Mouse (Mus musculus) large intestine, adult 2 months (tissue): Measurements from ENCODE around the gene Ces4a. TPM values are rescaled to one million over a fixed set of nuclear protein-coding genes. Genes with fewer than 3 reads are reported as not detected.
"Not testable (repeated sequence)": the region's sequence is repeated elsewhere in the genome, so short reads cannot be mapped to it uniquely, and the experiment has no call there.

ENCODE experiments used
- DNase-seq: peaks from one replicate; pipeline ENCODE4 v3.0.0-alpha.2; 2012; ENCODE audit warnings: low read depth, low spot score
- WGBS: fragments of 180-500 bp; shearing (Covaris S2); methylation state at CpG from one replicate; pipeline ENCODE4 v1.1.7; 2018; 5-methylcytosine and 5-hydroxymethylcytosine counted together
- polyA plus RNA-seq: library from polyadenylated mRNA; depleted of rRNA; stranded (reverse); fragments of >200 nt; gene quantifications from 2 replicates; pipeline ENCODE4 v1.2.3, GENCODE M21; 2012; rRNA removed

Gene Ces4a
- polyA plus RNA-seq, 1 experiment: not detected

DNA sequence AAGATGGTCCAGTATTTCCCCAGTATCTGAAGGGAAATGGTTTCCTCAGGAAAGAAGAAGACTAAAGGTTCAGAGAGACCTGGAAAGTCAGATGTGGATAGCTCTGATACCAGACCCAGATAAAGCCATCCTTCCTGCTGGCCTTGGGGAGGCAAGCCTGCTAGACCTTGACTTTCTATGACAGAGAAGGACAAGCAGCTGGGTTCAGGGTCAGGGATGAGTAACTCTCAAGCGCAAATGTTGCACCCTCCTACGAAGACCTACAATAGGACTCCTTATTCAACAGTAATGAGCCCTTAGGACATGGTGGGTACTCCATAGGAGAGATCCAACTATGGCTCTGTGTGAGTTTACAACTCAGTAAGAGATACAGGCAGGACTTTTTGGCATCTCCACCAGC, 33.6 kb downstream of the Ces4a start:
- 76% methylated on average over 2 of the region's 2 CpGs for WGBS
- DNase-seq: no peak

DNA sequence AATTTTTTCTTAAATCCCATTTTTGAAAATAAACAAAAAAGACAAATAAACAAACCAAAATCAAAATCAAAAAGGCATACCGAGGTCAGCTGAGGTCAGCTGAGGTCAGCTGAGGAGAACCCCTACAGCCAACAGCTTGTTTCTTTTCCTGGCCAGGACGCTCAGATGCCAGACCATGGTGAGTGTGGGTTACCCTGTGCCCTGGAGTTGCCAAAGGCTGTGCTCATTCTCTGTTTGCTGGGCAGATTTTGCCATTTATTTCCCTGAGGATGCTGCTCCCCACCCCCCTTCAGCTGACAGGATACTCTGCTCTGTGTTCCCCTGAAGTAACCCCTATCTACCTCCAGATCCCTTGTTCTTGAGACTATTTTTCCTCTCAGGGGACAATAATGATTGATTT, 35.5 kb downstream of the Ces4a start:
- WGBS: 89% methylated on average over 2 of the region's 2 CpGs
- DNase-seq: no peak

DNA sequence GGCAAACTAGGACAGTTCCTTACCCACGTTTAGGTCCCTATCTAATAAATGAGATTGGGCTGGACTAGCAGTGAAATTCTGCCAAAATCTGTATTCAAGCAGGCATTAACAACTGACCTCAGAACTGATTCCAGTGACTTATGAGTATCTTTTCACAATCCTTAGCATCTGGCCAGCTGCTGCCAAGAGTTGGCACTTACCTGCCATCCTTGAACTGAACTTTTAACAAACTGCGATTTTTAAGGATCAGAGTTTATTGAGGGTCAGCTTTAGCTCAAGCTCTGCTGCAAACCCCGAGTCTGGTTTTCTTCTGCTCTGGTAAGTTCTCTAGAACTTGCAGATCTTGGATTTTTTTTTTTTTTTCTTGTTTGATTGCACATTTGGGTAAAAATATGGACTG, 38.0 kb downstream of the Ces4a start:
- 42% methylated on average over 3 of the region's 3 CpGs for WGBS
- DNase-seq: no peak

DNA sequence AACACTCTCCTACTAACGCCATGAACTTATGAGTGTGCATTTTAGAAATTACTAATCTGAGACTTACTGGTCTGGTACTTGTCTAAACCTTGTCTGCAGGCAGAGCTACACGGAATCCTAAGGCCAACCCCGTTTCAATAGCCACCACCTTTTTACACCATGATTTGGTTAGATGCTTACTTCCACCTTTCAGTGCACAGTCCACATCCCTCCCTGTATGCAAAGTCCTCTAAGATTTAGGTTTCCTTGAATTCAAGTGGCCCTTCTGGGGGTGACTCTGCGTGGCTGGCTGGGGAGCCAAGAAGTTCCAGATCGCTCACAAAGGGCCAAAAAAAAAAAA, 38.4 kb downstream of the Ces4a start:
- DNase-seq: no peak
- under 1% methylated on average over 5 of the region's 5 CpGs for WGBS

DNA sequence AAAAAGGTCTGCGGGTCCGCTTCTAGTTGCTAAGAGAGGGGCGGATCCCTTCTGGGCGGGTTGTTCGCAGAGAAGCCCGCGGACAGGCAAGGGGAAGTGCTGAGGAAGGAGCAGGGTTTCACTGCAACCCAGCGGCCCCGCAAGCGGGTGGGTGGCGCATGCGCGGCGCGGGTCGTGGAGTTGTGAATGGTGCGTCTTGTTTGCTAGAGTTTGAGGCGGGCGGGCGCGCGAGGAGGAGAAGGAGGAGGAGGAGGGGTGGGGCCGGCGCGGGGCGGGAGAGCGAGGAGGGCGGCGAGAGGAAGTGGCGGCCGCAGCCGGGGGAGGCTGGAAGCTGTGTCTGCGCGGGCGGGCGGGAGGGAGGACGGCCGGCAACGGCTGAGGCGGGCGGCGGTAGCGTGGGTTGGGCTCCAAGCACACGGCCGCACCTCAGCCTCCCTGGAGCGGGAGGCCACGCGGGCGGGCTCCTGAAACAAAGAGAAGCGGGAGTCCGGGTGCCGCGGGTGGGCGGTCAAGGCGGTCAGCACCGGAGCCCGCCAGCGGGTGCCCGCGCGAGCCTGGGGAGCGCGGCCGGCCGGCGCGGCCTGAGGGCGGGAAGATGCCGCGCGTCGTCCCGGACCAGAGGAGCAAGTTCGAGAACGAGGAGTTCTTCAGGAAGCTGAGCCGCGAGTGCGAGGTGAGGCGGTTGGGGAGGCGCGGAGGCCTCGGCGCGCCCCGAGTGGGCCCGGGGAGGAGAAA, 38.9 kb downstream of the Ces4a start, which contains the start of gene Cbfb:
TSS of gene Cbfb (plus strand) at position 294 of the 735 bp plus-strand sequence.
- DNase-seq: no peak
- WGBS: 1% methylated on average over 67 of the region's 86 CpGs

DNA sequence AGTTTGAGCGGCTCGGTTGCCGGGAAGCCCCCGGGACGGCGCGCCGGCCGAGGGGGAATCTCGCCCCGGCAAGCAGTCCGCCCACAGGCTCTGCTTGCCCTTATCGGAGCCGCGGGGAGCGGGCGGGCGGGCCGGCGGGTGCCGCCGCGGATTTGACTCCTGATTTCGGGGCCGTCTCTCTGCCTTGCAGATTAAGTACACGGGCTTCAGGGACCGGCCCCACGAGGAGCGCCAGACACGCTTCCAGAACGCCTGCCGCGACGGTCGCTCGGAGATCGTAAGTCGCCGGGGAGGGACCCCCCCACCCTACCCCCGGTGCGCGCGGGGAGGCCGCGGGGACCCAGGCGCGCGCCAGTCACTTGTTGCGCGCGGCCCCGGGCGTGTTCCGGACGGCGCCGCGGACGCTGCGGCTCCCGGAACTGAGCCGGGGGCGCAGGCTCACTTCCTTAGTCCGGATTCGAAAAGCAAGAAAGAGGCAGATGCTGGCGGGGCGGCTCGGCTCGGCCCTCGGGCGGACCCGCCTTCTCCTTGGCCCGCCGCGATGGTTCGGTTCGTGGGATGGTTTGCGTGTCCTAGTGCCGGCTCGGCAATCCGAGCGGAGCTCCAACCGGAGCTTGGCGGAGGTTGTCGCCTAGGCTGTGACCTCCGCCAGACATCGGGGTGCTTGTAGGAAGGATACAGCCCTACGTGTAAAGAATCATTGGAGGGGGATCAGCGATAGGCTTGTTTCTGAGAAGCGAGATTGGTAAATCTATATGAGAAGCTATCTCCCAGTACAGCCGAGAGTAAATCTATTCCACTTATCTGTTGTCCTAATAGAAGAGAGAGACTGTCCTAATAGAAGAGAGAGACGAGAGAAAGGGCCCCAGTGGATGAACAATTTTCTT, 39.8 kb downstream of the Ces4a start:
- under 1% methylated on average over 91 of the region's 92 CpGs for WGBS
- no peak for DNase-seq

DNA sequence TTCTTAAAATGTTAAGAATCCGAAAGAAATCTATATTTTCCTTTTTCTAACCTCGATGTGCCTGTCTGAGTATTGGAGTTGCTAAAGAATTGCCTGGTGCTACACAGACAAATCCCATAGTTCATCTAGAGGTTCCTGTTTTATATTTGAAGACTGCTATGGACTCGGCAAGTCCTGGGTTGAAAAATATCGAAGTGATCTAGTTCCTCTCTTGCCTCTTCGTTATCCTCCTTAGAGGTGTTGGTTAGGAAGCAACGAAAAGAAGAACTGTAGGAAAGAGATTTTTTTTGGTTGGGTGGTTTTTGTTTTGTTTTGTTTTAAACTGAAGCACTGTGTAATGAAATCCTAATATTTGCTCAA, 40.4 kb downstream of the Ces4a start:
- WGBS: 9% methylated on average over 6 of the region's 6 CpGs
- no peak for DNase-seq

DNA sequence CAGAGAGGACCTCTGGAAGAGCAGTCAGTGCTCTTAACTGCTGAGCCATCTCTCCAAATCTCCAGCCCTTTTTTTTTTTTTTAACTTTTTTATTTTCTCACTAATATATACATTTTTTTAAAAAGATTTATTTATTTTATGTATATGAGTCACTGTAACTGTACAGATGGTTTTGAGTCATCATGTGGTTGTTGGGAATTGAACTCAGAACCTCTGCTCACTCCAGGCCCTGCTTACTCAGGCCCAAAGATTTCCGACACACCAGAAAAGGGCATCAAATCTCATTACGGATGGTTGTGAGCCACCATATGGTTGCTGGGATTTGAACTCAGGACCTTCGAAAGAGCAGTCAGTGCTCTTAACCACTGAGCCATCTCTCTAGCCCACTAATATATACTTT, 43.7 kb downstream of the Ces4a start:
- DNase-seq: not testable (repeated sequence)
- WGBS: 100% methylated on average over 3 of the region's 3 CpGs

DNA sequence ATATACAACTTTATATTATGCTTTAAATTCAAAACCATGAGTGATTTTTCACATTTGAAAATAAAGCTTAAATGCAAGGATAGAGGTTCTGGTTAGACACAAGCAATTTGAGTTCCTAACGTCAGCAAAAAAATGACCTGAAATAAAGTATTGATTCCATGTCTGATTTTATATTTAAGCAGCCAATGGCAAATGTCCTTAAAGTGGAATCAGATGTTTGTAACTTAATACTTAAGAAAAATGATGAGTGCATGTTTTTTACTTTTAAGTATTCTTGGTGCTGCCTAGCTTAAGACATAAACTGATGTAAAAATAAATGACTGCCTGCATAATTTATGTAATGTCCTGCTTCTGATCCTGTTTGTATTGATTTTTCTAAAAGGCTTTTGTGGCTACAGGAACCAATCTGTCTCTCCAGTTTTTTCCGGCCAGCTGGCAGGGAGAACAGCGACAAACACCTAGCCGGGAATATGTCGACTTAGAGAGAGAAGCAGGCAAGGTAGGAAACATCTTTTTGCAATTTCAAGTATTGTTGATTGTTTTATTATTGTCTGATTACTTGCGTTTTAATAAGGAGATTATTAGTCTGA, 46.7 kb downstream of the Ces4a start:
- no peak for DNase-seq
- WGBS: 87% methylated on average over 6 of the region's 6 CpGs

DNA sequence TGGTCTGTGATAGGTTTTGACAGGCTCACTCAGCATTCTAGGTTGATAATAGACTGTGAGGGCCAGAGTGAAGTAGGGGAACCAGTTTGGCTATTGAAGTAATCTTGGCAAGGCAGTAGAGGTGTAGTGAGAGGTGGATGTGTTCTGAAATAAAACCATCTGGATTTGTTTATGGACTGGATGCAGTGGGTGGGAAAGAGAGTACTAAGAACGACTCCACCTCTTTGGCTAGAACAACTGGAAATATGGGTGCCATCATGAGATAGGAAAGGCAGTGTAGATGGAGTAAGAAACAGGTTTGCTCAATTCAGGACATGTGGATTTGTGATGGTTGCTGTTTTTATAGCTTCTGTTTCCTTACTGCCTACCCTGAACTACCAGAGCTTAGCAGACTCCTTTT, 50.6 kb downstream of the Ces4a start:
- DNase-seq: no peak

DNA sequence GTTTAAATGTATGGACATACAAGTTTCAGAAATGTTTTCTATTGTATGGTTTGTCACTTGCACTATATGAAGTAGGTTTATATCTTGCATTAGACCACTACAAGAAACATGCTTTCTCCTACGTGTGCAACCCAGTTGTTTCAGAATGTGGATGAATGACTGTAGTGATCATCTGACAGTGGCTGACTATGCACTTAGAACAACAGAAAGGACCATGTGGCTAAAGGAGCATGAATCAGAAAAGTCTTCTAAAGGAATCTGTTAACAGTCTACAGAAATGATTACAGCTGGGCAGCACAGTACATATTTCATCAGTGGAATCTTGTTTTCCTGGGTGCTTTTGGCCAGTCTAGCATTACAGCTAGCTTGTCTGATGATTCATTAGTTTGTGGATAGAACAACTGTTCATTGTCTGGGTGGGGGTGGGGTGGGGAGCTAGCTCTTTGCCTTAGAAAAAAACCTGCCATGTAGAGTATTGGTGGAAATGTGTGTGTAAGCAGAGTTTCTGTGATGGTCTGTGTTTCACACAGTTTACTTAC, 54.9 kb downstream of the Ces4a start:
- DNase-seq: no peak
- WGBS: 62% methylated on average over 1 of the region's 1 CpGs

More for the DNA sequence above, 50.6 kb downstream of the Ces4a start:
- 38% methylated on average over 1 of the region's 1 CpGs for WGBS

DNA sequence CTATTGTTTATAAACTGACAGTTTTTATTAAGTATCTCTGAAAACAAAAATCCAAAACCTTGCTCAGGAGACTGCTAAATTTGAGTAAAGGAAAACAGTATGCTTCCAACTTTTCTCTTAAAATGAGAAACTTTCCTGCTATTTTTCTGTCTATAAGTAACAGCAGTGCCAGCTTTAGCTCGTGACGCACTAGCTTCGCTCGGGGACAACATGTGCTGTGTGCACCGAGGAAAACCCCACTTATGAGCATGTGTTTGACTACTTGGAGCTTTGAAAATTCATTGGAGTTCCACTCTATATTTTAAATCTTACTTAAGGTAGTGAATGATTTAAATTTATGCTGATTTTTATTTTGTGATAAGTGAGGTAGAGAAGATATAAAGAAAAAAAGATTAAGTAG, 60.6 kb downstream of the Ces4a start:
- WGBS: 97% methylated on average over 5 of the region's 5 CpGs
- no peak for DNase-seq

Other genes with a start within 250 kb of the Ces4a start
- gene Ces2e, start 205.5 kb upstream of the Ces4a start, polyA plus RNA-seq: 458 and 877 TPM in 2 replicates
- gene Ces2f, start 184.4 kb upstream of the Ces4a start, polyA plus RNA-seq: 0.12 and 0.21 TPM in 2 replicates
- 1.6 and 4.3 TPM in 2 replicates for gene Ces2g, start 170.1 kb upstream of the Ces4a start, polyA plus RNA-seq
- 0.36 and 0.52 TPM in 2 replicates for gene Ces2h, start 130.9 kb upstream of the Ces4a start, polyA plus RNA-seq
- gene Ces3a, start 83.2 kb upstream of the Ces4a start, polyA plus RNA-seq: 0.21 TPM in 1 of 2 replicates, not detected in the other
- not detected in 2 replicates for gene Ces3b, start 48.0 kb upstream of the Ces4a start, polyA plus RNA-seq
- 7.0 and 8.1 TPM in 2 replicates for gene Cbfb, start 38.9 kb downstream of the Ces4a start, polyA plus RNA-seq
- gene D230025D16Rik, start 93.3 kb downstream of the Ces4a start, polyA plus RNA-seq: 13.0 and 14.5 TPM in 2 replicates
- gene B3gnt9, start 123.4 kb downstream of the Ces4a start, polyA plus RNA-seq: 4.9 and 6.2 TPM in 2 replicates
- 57.4 and 64.0 TPM in 2 replicates for gene Tradd, start 132.8 kb downstream of the Ces4a start, polyA plus RNA-seq
- gene Fbxl8, start 132.8 kb downstream of the Ces4a start, polyA plus RNA-seq: 16.3 and 16.9 TPM in 2 replicates
- 0.74 and 1.2 TPM in 2 replicates for gene Hsf4, start 138.0 kb downstream of the Ces4a start, polyA plus RNA-seq
- 0.82 and 0.88 TPM in 2 replicates for gene Nol3, start 144.3 kb downstream of the Ces4a start, polyA plus RNA-seq
- gene 4931428F04Rik, start 158.1 kb downstream of the Ces4a start, polyA plus RNA-seq: 1.7 and 2.0 TPM in 2 replicates
- 1.6 and 2.5 TPM in 2 replicates for gene Exoc3l, start 164.3 kb downstream of the Ces4a start, polyA plus RNA-seq
- 147 and 149 TPM in 2 replicates for gene E2f4, start 165.9 kb downstream of the Ces4a start, polyA plus RNA-seq
- 65.9 and 82.0 TPM in 2 replicates for gene Elmo3, start 173.8 kb downstream of the Ces4a start, polyA plus RNA-seq
- 4.6 and 5.8 TPM in 2 replicates for gene Lrrc29, start 194.5 kb downstream of the Ces4a start, polyA plus RNA-seq
- 120 and 134 TPM in 2 replicates for gene Tmem208, start 194.6 kb downstream of the Ces4a start, polyA plus RNA-seq
- 20.1 and 28.9 TPM in 2 replicates for gene Fhod1, start 216.2 kb downstream of the Ces4a start, polyA plus RNA-seq
- gene Slc9a5, start 217.0 kb downstream of the Ces4a start, polyA plus RNA-seq: 2.7 and 4.0 TPM in 2 replicates
- 0.52 and 0.73 TPM in 2 replicates for gene Plekhg4, start 241.5 kb downstream of the Ces4a start, polyA plus RNA-seq